Mouse (Mus musculus) adrenal gland, adult 8-10 months (tissue): Measurements from ENCODE around the gene Olfr1392. TPM values are rescaled to one million over a fixed set of nuclear protein-coding genes. Genes with fewer than 3 reads are reported as not detected.
A peak's percentile ranks its signal among the peaks of the same experiment; 100 is the strongest.
"Not testable (repeated sequence)": the region's sequence is repeated elsewhere in the genome, so short reads cannot be mapped to it uniquely, and the experiment has no call there.

ENCODE experiments used
- DNase-seq: peaks from one replicate; pipeline ENCODE4 v3.0.0; 2022
- total RNA-seq, 4 experiments: library from RNA; stranded (reverse); gene quantifications; 2 replicates each; pipeline ENCODE4 v1.2.4; 2022

The Olfr1392 gene
- not detected for total RNA-seq

GRCm38 (mm10) chr11:49284982-49285381 is at the start of gene Olfr1392:
Gene Olfr1392, plus strand, starts transcription at chr11:49285282.
- not testable (repeated sequence) for DNase-seq

- no peak for DNase-seq
Observed at GRCm38 (mm10) chr11:49235459-49236207, 49.4 kb upstream of the Olfr1392 start.

- DNase-seq, result no peak
Observed at GRCm38 (mm10) chr11:49236891-49237290, 48.2 kb upstream of the Olfr1392 start.

- DNase-seq, result no peak
Observed at GRCm38 (mm10) chr11:49237532-49237931, 47.5 kb upstream of the Olfr1392 start.

DNA sequence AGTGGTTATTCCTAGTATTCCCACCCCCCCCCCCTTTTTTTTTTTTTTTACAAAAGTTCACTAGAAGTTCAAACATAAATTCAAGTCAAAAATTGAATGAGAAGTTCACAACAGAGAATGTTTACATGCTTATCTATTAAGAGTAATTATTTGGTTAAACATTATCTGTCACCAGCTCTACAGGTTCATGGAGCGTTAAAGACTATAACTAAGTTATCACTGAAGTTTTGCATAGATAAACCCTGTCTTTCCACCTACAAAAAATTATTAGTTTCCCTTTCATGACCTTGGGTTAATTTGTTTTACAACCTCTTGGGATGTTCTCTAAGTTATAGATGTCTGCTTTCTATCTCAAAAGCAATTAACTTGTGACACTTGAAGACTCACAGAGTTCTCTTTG is 44.8 kb upstream of the Olfr1392 start:
- no peak for DNase-seq

- DNase-seq, result no peak
Observed at GRCm38 (mm10) chr11:49240874-49241273, 44.2 kb upstream of the Olfr1392 start.

GRCm38 (mm10) chr11:49241471-49241870 is 43.6 kb upstream of the Olfr1392 start:
- DNase-seq, result no peak

- no peak for DNase-seq
Observed at GRCm38 (mm10) chr11:49242944-49243626, 42.0 kb upstream of the Olfr1392 start.

DNA sequence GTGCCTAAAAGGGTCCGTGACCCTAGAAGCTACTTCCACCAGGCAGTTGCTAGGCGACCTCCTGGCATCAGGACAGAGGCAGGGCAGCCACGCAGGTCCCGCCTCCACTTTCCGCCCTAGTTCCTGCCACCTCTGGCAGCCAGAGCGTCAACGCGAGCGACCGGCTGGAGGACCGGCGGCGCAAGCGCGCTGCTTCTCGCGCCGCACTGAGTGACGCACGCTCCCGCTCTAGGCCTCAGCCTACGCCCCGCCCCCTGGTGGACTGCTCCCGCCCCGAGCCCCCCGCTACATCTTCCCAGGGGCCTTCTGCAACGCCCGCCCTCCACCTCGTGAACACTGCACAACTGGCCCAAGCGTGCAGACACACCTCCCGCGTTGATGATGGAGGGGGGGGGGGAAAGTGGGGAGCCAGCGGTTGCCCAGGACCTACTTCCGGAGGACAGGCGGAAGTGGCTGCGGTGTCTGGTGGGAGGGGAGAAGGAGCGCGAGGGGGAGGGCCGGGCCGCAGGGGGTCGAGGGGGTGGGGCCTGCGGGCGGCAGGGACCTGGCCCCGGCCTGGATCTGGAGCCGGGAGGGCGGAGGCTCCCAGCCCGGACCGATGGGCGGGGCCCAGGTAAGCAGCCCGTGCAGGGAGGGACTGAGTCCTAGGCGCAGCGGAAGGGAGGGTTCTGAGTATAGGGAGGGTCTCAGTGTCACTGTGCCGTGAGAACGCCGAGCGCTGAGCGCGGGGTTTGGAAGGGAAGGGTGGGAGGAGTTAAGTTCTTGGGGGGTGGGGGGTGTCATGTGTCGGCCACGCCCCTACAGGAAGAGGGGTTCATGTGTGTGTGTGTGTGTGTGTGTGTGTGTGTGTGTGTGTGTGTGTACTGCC is 41.1 kb upstream of the Olfr1392 start, which contains the start of gene Mgat1:
Gene Mgat1 (plus strand): TSS at position 465 of the 868 bp plus-strand sequence.
- DNase-seq, result peak; percentile 93

DNA sequence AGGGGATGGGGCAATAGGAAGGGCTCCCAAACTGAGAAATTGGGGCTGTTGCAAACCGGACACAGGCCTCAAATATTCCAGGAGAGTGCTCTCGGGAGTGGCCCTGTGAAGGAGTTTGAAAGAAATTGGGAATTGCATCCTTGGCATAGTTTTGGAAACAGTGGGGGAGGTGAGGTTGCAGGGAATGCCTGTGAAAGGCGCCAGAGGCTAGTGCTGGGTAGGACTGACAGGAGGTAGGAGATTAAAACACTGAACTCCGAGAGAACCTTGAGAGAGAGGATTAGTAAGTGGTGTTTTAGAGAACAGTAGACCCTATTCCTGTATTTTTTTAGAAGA is 40.5 kb upstream of the Olfr1392 start:
- no peak for DNase-seq

DNA sequence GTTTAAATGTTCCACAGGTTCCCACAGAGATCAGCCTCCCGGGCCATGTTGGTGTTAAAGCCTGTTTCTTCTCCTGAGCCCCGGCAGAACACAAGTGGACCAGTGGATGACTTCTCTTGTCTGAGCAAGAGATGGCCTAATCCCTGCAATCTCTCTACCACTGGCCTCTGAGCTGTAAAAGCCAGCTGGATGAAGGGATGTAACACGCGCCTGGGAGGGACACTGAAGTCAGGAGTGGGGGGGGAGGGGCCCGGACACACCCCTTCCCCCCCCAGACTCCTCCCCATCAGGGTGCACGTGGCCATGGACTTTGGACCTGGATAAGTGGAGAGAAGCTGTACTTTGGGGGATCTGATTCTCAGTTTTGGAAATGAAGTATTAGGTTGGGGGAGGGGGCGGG is 39.9 kb upstream of the Olfr1392 start:
- DNase-seq, result no peak

- no peak for DNase-seq
Observed at GRCm38 (mm10) chr11:49245634-49246415, 39.3 kb upstream of the Olfr1392 start.

DNA sequence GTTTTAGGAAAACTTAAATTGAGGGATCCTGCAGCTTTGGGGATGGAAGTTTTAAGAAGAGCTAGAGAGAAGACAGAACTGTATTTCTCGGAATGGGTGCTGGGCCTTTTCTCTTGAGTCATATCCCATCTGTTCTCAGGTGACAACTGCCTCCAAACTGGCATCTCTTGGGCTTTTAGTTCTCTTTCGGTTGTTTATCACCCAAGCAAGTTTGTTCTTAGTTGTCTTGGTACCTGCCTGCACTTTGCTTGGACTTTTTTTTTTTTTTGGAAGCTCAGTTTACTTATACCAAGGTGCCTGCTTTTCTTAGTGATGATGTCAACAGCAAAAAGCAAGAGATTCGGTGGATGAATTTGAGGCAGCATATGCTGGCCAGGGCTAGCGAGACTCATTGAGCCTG is 38.6 kb upstream of the Olfr1392 start:
- no peak for DNase-seq

DNA sequence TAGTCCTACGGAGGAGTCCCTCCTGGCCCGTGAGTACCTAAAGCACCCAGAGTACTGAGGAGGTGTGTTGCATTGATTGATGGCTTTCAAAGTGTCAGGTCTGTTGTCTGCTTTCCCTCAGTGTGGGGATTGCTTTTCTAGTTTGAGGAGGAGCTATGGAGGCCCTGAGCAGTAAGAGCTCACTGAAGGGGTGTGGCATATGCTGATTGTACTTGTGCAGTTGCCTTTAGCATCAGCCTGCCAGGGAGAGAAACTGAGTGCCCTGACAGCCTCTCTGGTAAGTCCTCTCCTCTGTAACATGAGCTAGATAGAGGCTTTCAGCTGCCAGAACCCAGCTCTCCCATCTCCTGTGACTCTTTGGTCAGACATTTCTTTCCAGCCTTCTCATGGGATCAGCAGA is 37.8 kb upstream of the Olfr1392 start:
- no peak for DNase-seq

DNA sequence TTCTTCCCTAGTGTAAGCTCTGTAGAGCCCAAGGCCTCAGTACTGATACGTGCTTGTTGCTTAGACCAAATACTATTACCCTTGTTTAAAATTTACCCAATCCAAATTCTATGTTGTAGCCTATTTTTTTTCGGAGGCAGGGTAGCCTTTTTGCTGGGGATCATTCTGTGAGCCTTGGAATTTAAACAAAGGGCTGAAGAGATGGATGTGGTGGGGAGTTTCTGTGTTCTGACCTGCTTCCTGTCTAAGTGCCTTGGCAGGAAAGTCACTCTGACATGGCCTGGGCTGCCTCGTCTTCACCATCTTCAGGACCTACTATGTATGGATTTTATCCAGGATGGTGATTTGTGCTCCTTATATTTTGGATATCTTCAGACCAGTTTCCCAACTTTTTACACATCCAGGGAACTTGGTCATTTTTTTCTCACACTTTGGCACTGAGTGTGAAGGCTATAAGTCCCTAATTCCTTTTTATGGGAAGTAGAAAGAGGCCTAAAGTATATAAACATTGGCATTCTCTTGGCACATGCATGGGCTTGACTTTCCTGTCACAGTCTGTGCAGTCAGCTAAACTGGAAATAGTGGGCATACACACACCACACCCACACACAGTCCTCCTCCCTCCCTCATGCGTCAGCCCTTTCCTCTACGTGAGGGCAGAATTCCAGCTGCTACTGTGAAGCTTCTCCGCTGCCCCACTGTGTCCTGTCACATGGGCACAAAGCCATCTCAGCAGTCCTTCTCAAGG is 36.7 kb upstream of the Olfr1392 start:
- peak; percentile 68 for DNase-seq

DNA sequence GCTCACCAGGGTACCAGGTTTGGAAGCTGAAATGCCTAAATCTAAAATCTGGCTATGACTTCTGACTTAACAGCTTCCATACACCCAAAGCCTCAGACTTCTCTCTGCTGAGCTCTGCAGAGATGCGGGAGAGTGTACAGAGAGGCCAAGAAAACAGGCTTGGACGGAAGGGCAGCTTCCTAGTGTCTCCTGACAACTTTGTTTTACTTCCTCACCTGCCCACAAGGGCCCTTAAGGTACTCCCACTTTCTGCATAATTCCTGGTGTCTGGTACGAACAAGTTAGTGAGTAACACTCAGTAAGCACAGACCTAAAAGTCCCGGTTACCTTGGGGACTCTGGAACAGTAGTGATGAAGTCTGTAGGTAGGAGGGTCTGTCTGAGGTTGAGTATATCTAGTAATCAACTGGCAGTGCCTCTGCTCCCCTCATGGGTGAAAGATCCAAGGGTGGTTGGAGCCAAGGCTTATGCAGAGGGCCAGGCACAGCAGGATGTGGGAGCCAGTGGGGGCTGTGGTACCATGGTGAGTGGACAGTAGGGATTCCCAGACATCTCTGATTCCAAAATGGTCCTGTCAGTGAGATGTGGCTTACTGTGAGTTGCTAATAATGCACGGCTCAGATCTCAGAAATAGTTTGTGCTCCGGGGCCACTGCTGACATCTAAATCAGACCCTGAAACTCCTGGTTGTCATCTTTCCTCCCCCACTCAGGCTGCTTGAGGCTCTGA is 35.9 kb upstream of the Olfr1392 start:
- DNase-seq, result no peak

DNA sequence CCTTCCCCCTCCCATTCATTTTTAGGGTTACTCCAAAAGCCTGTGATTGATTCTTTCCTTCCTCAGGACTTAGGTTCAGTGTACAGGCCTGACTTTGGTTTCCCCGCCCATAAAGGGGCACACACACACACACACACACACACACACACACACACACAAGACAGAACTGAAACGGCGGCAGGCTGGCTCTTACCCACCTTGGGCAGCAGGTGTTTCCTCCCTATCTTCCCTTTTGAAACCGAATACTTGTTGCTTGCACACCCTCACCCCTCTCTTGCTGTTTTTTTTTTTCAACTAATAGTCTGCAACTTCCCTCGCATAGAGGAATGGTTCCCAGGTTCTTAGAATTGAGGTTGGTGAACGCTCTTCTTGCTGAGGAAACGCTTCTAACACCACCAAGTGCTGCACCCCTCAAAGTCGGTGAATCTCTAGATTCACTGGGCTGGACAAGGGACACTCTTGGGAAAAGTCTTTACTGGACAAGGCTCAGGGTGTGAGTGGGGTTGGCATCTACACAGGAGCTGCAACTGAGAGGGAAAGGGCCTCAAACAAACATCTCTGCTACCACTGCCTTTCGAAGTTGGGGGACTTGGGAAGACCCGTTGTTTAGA is 35.2 kb upstream of the Olfr1392 start:
- DNase-seq, result no peak

GRCm38 (mm10) chr11:49250422-49251379 is 34.4 kb upstream of the Olfr1392 start:
- peak; percentile 90 for DNase-seq

GRCm38 (mm10) chr11:49251380-49251761 is 33.7 kb upstream of the Olfr1392 start:
- DNase-seq, result no peak
